In the genomic region with DNA sequence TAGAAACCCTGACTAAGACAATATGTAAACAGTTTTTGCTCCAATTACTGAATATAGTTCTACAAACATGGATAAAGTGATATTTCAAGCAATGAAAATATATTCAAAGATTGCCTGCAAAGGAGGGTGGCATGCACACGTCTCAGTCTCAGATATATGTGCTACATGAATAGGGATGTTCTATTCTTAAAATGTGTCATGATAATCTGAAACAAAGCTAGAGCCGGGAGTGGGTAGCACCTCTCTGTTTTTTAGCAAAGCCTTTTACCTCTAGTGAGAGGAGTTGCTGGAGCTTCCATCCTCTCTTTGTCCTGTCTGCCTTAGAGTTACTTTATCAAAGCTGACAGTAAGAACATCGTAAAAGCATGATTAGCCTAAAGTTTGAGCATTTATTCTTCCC, we compare ENCODE assay signal across 23 mouse cellular contexts.
DNase-seq lines count a peak whose midpoint lies in the region; ATAC-seq and TF ChIP-seq lines count a peak whose summit lies in the region.
"Had no signal": no experiment of that assay in that cellular context is flagged by ENCODE, and none has a peak within 500 bp of the region (broad histone marks: within the 10 kb centered on the region; RNA-seq: fewer than 3 reads in every experiment).

No protein-coding gene starts in this region.

- ATAC-seq in frontal cortex, adult (ENCODE audit: low TSS enrichment): peak; percentile 95
- ATAC-seq in intestine, embryonic 16.5 days: no peak
- ATAC-seq: activated CD4-positive, CD25-positive, alpha-beta regulatory T cell, adult 4 months; CD4-positive, CD25-positive, alpha-beta regulatory T cell, adult 4 months; Patski had no signal

- H3K9me3 ChIP-seq in intestine, embryonic 16.5 days (ENCODE audit: control insufficient read depth, low read length): no peaks in the 10 kb centered on the region
- H3K9me3 ChIP-seq: G1E had no signal

- H3K27me3 ChIP-seq in intestine, embryonic 16.5 days (replicated peaks; ENCODE audit: control insufficient read depth, insufficient read depth, low read length): no peaks in the 10 kb centered on the region
- H3K27me3 ChIP-seq: CH12.LX, Patski had no signal

- H3K4me3 ChIP-seq in left cerebral cortex, adult 2 months: no peak overlapping the region
- no peak overlapping the region for H3K4me3 ChIP-seq in intestine, embryonic 16.5 days (ENCODE audit: low read length)

- no peaks in the 10 kb centered on the region for H3K36me3 ChIP-seq in intestine, embryonic 16.5 days (ENCODE audit: control insufficient read depth, insufficient read depth, low read length)
- H3K36me3 ChIP-seq: G1E had no signal

- no peak overlapping the region for H3K9ac ChIP-seq in intestine, embryonic 16.5 days (ENCODE audit: low read depth, low read length)

- 74% methylated on average over 3 of the region's 3 CpGs for WGBS in intestine, embryonic 16.5 days

- DNase-seq in frontal cortex, postnatal 25 days (ENCODE audit: low spot score in 2 of 2): no peak
- no peak for DNase-seq in left cerebral cortex, adult 2 months (ENCODE audit: extremely low spot score in 1 of 2, low spot score in 2 of 2)
- DNase-seq in left cerebral cortex, adult 11 months (ENCODE audit: low spot score): no peak
- DNase-seq in left cerebral cortex, postnatal 14 days (ENCODE audit: low spot score in 2 of 2): peak; percentile 19 to 35
- DNase-seq in left cerebral cortex, adult 8-10 months (ENCODE audit: low spot score in 2 of 2): no peak
- peak; percentile 46 for DNase-seq in brain, adult 2 months (ENCODE audit: low read depth, low spot score)
- DNase-seq: adrenal gland, adult 2 months; adrenal gland, adult 8-10 months; adrenal gland, postnatal 10 days; adrenal gland, postnatal 14 days; adrenal gland, postnatal 25 days; adrenal gland, postnatal 36 days; B cell, adult 2 months; cerebellum, adult 11 months; cerebellum, adult 11-12 months; cerebellum, adult 18-20 months had no signal

- TF ChIP-seq CTCF in left cerebral cortex, adult 2 months (IDR thresholded peaks at IDR 0.05): no peak

- no peak overlapping the region for H3K4me2 ChIP-seq in intestine, embryonic 16.5 days (ENCODE audit: low read depth, low read length)

- no peaks in the 10 kb centered on the region for H3K4me1 ChIP-seq in intestine, embryonic 16.5 days (ENCODE audit: control insufficient read depth, insufficient read depth, low read length)

- H3K27ac ChIP-seq in left cerebral cortex, adult 2 months: peak overlapping the region; percentile 18; the same call in 1 of the 2 replicates
- H3K27ac ChIP-seq in intestine, embryonic 16.5 days (ENCODE audit: low read length): no peak overlapping the region

- intact Hi-C loops in left cerebral cortex, adult 2 months (cut with DNase I): no loop called here
- intact Hi-C loops in left cerebral cortex, postnatal 14 days (cut with DNase I): no loop called here

Comparison
In these comparisons a context has a peak if more than half of its experiments do, and no peak if none do; other contexts are left out.
1. DNase-seq: peak in left cerebral cortex, postnatal 14 days (2 of 2) and brain, adult 2 months (single experiment); none in frontal cortex, postnatal 25 days (0 of 2), left cerebral cortex, adult 2 months (0 of 2), left cerebral cortex, adult 11 months (single experiment) and left cerebral cortex, adult 8-10 months (0 of 2).